Mouse (Mus musculus) heart, postnatal 0 days (tissue): Measurements from ENCODE around the gene Shc1. TPM values are rescaled to one million over a fixed set of nuclear protein-coding genes. Genes with fewer than 3 reads are reported as not detected.

ENCODE experiments used
- ATAC-seq: fragments of 200-750 bp; cut with Nextera tagmentation; 2 replicates; pipeline ENCODE4 v1.8.0; 2017; ENCODE audit warnings: low read depth, moderate number of reproducible peaks, moderate library complexity; ENCODE audit not compliant: insufficient read depth
- DNase-seq: peaks from one replicate; pipeline ENCODE4 v3.0.0-alpha.2; 2016; ENCODE audit warnings: low spot score
- H3K27ac ChIP-seq: fragments of 300-500 bp; sonication (generic); 2 replicates; pipeline ENCODE4 v1.5.1; 2014; ENCODE audit warnings: low read depth, mild to moderate bottlenecking
- H3K27me3 ChIP-seq: fragments of 300-500 bp; sonication (generic); 2 replicates; pipeline ENCODE4 v1.6.1; 2014; ENCODE audit warnings: low read length, mixed read lengths; ENCODE audit not compliant: control insufficient read depth, insufficient read depth
- H3K36me3 ChIP-seq: fragments of 300-500 bp; sonication (generic); replicated peaks from 2 replicates; pipeline ENCODE4 v1.6.1; 2014; ENCODE audit warnings: low read length, mixed read lengths; ENCODE audit not compliant: control insufficient read depth, insufficient read depth
- H3K4me1 ChIP-seq: fragments of 300-500 bp; sonication (generic); 2 replicates; pipeline ENCODE4 v1.6.1; 2014; ENCODE audit warnings: antibody characterized with exemption; ENCODE audit not compliant: control insufficient read depth, insufficient read depth
- H3K4me2 ChIP-seq: fragments of 300-500 bp; sonication (generic); 2 replicates; pipeline ENCODE4 v1.6.1; 2014; ENCODE audit warnings: low read depth, mild to moderate bottlenecking, low read length, moderate library complexity
- H3K4me3 ChIP-seq: fragments of 300-500 bp; sonication (generic); 2 replicates; pipeline ENCODE4 v1.5.1; 2014; ENCODE audit warnings: low read depth, low read length
- H3K9ac ChIP-seq: fragments of 300-500 bp; sonication (generic); replicated peaks from 2 replicates; pipeline ENCODE4 v1.6.1; 2014; ENCODE audit warnings: low read depth, low read length, mixed read lengths
- H3K9me3 ChIP-seq: fragments of 300-500 bp; sonication (generic); replicated peaks from 2 replicates; pipeline ENCODE4 v1.6.1; 2016; ENCODE audit warnings: low read length; ENCODE audit not compliant: control insufficient read depth
- CTCF ChIP-seq: IDR thresholded peaks from 2 replicates; pipeline ENCODE4 v1.5.1; 2016; ENCODE audit warnings: antibody characterized with exemption, control low read depth, low read depth
- EP300 ChIP-seq: IDR thresholded peaks from 2 replicates; pipeline ENCODE4 v1.6.1; 2016; ENCODE audit warnings: antibody characterized with exemption, low read depth
- WGBS: fragments of 180-500 bp; shearing (Covaris S2); extraction: QIAGEN DNeasy Blood & Tissue Kit; methylation state at CpG from one replicate; pipeline ENCODE4 v1.1.7; 2014; 5-methylcytosine and 5-hydroxymethylcytosine counted together
- polyA plus RNA-seq: library from polyadenylated mRNA; unstranded; fragments of >200 nt; fragmentation: Nextera tagmentation; extraction: Ambion mirVana; gene quantifications from 2 replicates; pipeline ENCODE4 v1.2.1, GENCODE M21; 2015
- total RNA-seq: library from RNA; depleted of rRNA; stranded (reverse); fragments of >200 nt; gene quantifications from 2 replicates; pipeline ENCODE4 v1.2.3, GENCODE M21; 2014; ENCODE audit warnings: low replicate concordance

Shc1 gene
- total and polyA plus RNA-seq, 2 experiments from 2014 or later, result 35.8 to 82.1 TPM

DNA sequence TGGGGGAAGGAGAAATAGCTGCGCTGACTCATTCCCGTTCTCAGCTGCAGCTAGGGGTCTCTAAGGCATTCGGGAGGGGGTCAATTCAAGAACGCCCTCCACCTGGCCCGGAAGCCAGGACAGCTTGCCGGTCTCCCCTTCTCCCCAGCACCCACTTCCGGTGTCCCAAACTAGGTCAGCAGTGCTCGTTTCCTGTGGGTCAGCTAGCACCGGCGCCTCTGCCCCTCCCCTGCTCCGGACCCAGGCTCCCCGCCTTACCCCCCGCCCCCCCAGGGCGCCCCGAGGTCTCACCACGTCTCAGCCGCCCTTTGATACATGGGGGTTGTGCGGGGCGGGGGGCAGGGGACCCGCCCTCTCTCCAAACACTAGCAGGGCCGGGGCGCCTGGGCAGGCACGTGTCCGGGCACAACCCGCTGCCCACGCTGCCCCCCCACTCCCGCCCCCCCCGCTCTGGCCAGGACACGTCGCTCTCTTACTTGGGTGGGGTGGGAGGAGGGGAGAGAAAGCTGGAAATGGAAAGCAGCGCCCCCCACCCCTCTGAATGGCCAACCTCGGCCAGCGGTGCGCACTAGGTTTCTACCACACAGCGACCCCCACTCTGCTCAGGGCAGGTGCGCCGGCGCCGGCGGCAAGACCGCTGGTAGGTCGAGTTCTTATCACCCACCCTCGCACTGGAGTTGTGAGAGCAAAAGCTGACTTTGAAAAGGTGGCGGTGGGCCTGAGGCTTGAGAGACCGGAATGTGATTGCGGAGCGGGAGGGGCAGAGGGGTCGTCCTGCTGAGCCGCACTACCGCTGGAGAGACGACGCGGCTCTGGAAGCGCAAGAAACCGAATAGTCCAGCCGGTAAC is 26.4 kb upstream of the Shc1 start:
- WGBS, result under 1% methylated on average over 50 of the region's 56 CpGs
- Histone ChIP-seq H3K9ac (peak overlapping the region; percentile 69), H3K27me3 (no peaks in the 10 kb centered on the region), H3K4me3 (peak overlapping the region; percentile 78), H3K9me3 (no peaks in the 10 kb centered on the region), H3K27ac (peak overlapping the region; percentile 84), H3K36me3 (no peaks in the 10 kb centered on the region), H3K4me2 (peak overlapping the region; percentile 100), H3K4me1 (peaks cover 41% of the 10 kb centered on the region)
- DNase-seq (peak; percentile 46), ATAC-seq (no peak)
- TF ChIP-seq CTCF (no peak), EP300 (0 out of 2 replicates have a peak, but pooled peaks have one; percentile 47)

DNA sequence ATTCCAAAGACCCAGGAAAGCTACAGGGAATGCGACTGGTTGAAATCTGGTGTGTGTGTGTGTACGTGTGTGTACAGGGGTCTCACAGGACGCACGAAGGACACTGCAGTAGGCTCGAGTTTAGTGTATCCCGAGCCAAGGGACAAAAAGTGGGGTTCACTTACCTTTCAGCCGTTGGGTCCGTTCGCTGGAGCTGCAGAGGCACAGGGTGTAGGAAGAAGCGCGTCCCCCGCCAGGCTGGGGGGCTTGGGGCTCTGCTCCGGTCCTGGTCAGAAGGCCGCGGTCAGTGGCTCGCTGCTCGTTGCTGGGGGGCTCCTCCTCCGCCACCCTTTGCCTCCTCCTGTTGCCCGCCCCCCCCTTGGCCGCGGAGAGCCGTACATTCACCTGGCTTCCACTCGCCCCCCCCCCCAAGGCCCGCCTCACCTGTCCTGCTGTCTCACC is 25.4 kb upstream of the Shc1 start:
- Histone ChIP-seq H3K27ac (peak overlapping the region; percentile 84), H3K4me2 (peak overlapping the region; percentile 100), H3K9me3 (no peaks in the 10 kb centered on the region), H3K36me3 (no peaks in the 10 kb centered on the region), H3K27me3 (no peaks in the 10 kb centered on the region), H3K9ac (peak overlapping the region; percentile 69), H3K4me1 (peaks cover 39% of the 10 kb centered on the region), H3K4me3 (peak overlapping the region; percentile 78)
- WGBS, result under 1% methylated on average over 18 of the region's 24 CpGs
- DNase-seq (no peak), ATAC-seq (no peak)
- no peak for TF ChIP-seq EP300
- TF ChIP-seq CTCF, result no peak

DNA sequence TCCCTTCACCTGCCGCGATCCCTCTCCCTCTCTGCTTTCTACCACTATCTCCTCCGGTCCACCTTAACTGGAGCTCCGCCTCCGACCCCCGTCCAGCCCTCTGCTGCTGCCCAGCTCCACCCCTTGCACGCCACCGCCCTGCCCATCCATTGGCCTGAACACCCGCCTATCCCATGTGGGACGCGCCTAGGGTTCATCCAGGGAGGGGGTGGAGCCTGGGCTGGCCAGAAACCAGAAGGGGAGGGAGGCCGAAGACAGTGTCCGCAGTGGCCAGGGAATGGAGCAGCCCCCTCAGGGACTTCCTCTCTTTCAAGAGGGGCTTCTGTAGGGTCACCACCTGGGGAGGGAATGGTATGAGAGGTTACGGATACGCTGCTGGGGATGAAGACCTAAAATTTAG is 24.6 kb upstream of the Shc1 start:
- WGBS, result 0% methylated on average over 15 of the region's 15 CpGs

DNA sequence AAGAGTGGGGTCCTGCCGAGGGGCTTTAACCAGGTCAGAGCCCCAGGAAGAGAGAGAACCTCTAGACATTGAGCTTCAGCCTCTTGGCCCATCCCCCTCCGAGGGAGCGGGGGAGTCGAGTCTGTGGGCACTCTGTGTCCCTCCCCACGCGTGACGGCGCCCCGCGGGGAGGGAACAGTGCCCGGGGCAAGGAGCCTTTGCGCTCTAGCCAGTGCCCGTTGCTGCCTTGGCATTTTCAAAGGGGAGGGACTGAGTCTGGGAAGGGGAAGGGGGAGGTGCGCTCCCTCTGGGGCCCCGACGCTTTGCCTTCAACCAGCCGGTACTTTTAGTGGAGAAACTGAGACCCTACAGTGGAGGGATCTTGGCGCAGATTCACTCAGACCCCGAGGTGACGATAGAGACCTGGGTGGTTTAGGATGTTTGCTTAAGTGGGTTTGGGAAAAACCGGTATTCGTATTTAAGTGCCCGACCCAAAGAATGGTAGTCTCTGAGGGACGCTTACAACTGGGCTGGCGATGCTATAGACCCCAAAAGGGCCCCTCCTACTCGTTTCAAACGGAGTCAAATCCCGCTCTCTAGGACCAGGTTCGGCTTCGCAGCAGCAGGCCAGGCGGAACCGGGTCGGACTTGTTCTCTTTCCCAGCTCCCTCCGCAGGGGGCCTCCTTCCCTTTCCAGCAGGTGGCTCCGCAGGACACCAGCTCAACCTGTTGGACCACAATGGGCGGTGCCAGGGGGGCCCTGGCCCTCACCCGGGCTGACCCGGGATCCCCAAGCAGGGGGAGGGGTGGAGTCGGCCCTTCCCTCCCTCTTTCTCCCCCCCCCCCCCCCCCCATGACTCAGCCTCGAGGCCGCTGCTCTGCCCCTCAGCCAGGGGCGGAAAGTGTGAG is 24.0 kb upstream of the Shc1 start, which contains the start of gene Zbtb7b:
Gene Zbtb7b, minus strand, starts transcription at position 771 of the 888 bp plus-strand sequence.
- Histone ChIP-seq H3K4me1 (peaks cover 35% of the 10 kb centered on the region), H3K36me3 (no peaks in the 10 kb centered on the region), H3K4me2 (peak within 1 kb of the TSS; percentile 100), H3K9ac (peak within 1 kb of the TSS; percentile 67), H3K27ac (peak within 1 kb of the TSS; percentile 95), H3K27me3 (no peaks in the 10 kb centered on the region), H3K9me3 (no peaks in the 10 kb centered on the region), H3K4me3 (peak within 1 kb of the TSS; percentile 78)
- TF ChIP-seq EP300 (no peak), CTCF (peak; percentile 26)
- DNase-seq (peak; percentile 65), ATAC-seq (peak; percentile 57)
- 1% methylated on average over 39 of the region's 42 CpGs for WGBS

More for the DNA sequence above, 24.6 kb upstream of the Shc1 start:
- Histone ChIP-seq H3K36me3 (no peaks in the 10 kb centered on the region), H3K9me3 (no peaks in the 10 kb centered on the region), H3K27ac (peak overlapping the region; percentile 95), H3K27me3 (no peaks in the 10 kb centered on the region), H3K4me1 (peaks cover 35% of the 10 kb centered on the region), H3K4me3 (peak overlapping the region; percentile 78), H3K9ac (peak overlapping the region; percentile 69), H3K4me2 (peak overlapping the region; percentile 100)
- ATAC-seq (peak; percentile 92), DNase-seq (peak; percentile 99)
- TF ChIP-seq CTCF (no peak), EP300 (no peak)

DNA sequence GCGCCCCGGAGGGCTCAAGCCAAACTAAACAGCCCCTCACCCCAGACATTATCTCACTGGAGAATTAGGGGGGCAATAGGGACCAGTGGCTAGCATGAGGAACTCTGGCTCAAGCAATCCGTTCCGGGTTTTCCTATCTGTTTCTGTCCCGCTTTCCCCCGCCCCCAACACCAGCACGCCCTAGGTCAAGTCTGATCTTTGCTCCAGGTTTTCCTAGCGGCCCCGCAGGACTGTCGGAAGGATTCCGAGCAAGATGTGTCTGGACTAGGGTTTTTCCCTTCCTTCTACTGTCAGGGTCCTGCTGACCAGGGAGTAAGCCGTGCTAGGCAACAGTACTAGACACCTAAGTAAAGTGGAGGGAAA is 23.4 kb upstream of the Shc1 start:
- H3K27ac ChIP-seq, result peak overlapping the region; percentile 95
- 1% methylated on average over 12 of the region's 12 CpGs for WGBS
- H3K4me1 ChIP-seq, result peaks cover 34% of the 10 kb centered on the region
- no peaks in the 10 kb centered on the region for H3K27me3 ChIP-seq
- H3K9ac ChIP-seq, result peak overlapping the region; percentile 67
- no peaks in the 10 kb centered on the region for H3K9me3 ChIP-seq
- peak overlapping the region; percentile 100 for H3K4me2 ChIP-seq
- no peaks in the 10 kb centered on the region for H3K36me3 ChIP-seq
- DNase-seq, result peak; percentile 92
- peak; percentile 22 for ATAC-seq
- TF ChIP-seq CTCF (no peak), EP300 (no peak)
- H3K4me3 ChIP-seq, result peak overlapping the region; percentile 78
